Mouse (Mus musculus) C2C12 (cell line): ENCODE data around the gene Polk.

Experiments used
- CEBPB ChIP-seq: IDR thresholded peaks from one replicate; pipeline ENCODE4 v1.6.1; 2011; ENCODE audit warnings: low read depth, mild to moderate bottlenecking, control low read depth, moderate library complexity
- CTCF ChIP-seq: IDR thresholded peaks from one replicate; pipeline ENCODE4 v1.5.1; 2011; ENCODE audit not compliant: control insufficient read depth, insufficient read depth, insufficient read length
- MAX ChIP-seq: IDR thresholded peaks from one replicate; pipeline ENCODE4 v1.6.1; 2011; ENCODE audit warnings: mild to moderate bottlenecking, control low read depth
- MYOG ChIP-seq: IDR thresholded peaks from one replicate; pipeline ENCODE4 v1.6.1; 2011; ENCODE audit not compliant: control insufficient read depth, insufficient read length; ENCODE audit errors: extremely low read depth
- USF1 ChIP-seq: IDR thresholded peaks from one replicate; pipeline ENCODE4 v1.6.1; 2011; ENCODE audit warnings: low read depth, mild to moderate bottlenecking, control low read depth, moderate library complexity

DNA sequence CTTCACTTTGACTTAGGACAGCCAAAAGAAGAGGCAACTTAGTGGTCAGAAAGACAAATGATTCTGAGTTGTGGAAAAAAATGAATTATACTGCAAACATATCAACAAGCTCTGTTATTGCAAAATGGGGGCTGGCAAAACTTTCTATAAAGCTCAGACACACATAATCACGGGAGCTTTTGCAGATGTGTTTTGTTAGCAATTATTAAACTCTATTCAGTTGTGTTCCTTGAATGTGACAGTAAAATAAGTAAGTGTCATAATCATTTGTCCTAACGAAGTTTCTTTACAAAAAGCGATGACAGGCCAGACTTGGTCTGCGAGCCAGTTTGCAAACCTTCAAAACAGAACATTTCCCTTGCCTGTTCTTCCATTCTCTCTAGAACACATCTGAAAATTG lies 34.8 kb downstream of the Polk start:
- TF ChIP-seq CTCF (no peak), MAX (no peak), USF1 (no peak), CEBPB (no peak), MYOG (no peak)
